Comparison of ENCODE assay signal across 13 mouse cellular contexts in genomic region chr6:135854173-135854591, GRCm38 (mm10).
DNase-seq lines count a peak whose midpoint lies in the region; ATAC-seq lines count a peak whose summit lies in the region.
"Had no signal": no experiment of that assay in that cellular context is flagged by ENCODE, and none has a peak within 500 bp of the region (broad histone marks: within the 10 kb centered on the region; RNA-seq: fewer than 3 reads in every experiment).

No protein-coding gene starts in this region.

- no peak overlapping the region for H3K4me3 ChIP-seq in midbrain, embryonic 13.5 days (replicated peaks)
- H3K4me3 ChIP-seq in midbrain, embryonic 11.5 days (ENCODE audit: low read depth, low read length) = no peak overlapping the region
- no peak overlapping the region for H3K4me3 ChIP-seq in forebrain, embryonic 16.5 days (replicated peaks; ENCODE audit: low read length)
- no peak overlapping the region for H3K4me3 ChIP-seq in kidney, embryonic 16.5 days (ENCODE audit: low read length)
- H3K4me3 ChIP-seq in intestine, embryonic 16.5 days (ENCODE audit: low read length) = no peak overlapping the region
- H3K4me3 ChIP-seq: neural tube, embryonic 12.5 days had no signal

- no peak for DNase-seq in midbrain, embryonic 11.5 days (ENCODE audit: low spot score, missing footprints)
- DNase-seq in telencephalon, adult 2 months (ENCODE audit: low read depth, low spot score) = peak; percentile 83
- no peak for DNase-seq in thymus, postnatal 25 days
- DNase-seq: cerebellum, postnatal 14 days; heart, adult 11 months; right cerebral cortex, postnatal 14 days had no signal

- no peak overlapping the region for H3K27ac ChIP-seq in midbrain, embryonic 13.5 days
- no peak overlapping the region for H3K27ac ChIP-seq in midbrain, embryonic 11.5 days (ENCODE audit: low read depth, low read length)
- peak overlapping the region; percentile 42; the same call in 1 of the 2 replicates for H3K27ac ChIP-seq in forebrain, embryonic 16.5 days (ENCODE audit: low read length)
- peak overlapping the region; percentile 6 for H3K27ac ChIP-seq in kidney, embryonic 16.5 days (ENCODE audit: low read length)
- no peak overlapping the region for H3K27ac ChIP-seq in intestine, embryonic 16.5 days (ENCODE audit: low read length)
- H3K27ac ChIP-seq: liver, embryonic 14.5 days; macrophage; neural tube, embryonic 12.5 days had no signal

- H3K4me2 ChIP-seq in midbrain, embryonic 13.5 days (replicated peaks) = peak overlapping the region; percentile 20; the same call in 1 of the 2 replicates
- H3K4me2 ChIP-seq in midbrain, embryonic 11.5 days = no peak overlapping the region
- H3K4me2 ChIP-seq in forebrain, embryonic 16.5 days (ENCODE audit: low read length) = peak overlapping the region; percentile 14; the same call in 1 of the 2 replicates
- 0 out of 2 replicates have a peak overlapping the region, but pooled peaks have one; percentile 19 for H3K4me2 ChIP-seq in kidney, embryonic 16.5 days (replicated peaks; ENCODE audit: low read depth, low read length)
- no peak overlapping the region for H3K4me2 ChIP-seq in intestine, embryonic 16.5 days (ENCODE audit: low read depth, low read length)
- H3K4me2 ChIP-seq: neural tube, embryonic 12.5 days had no signal

- H3K9me3 ChIP-seq in midbrain, embryonic 13.5 days = no peaks in the 10 kb centered on the region
- H3K9me3 ChIP-seq in midbrain, embryonic 11.5 days (ENCODE audit: control insufficient read depth, low read length) = no peaks in the 10 kb centered on the region
- H3K9me3 ChIP-seq in forebrain, embryonic 16.5 days (ENCODE audit: control insufficient read depth, low read length) = no peaks in the 10 kb centered on the region
- no peaks in the 10 kb centered on the region for H3K9me3 ChIP-seq in kidney, embryonic 16.5 days (ENCODE audit: low read length)
- no peaks in the 10 kb centered on the region for H3K9me3 ChIP-seq in intestine, embryonic 16.5 days (ENCODE audit: control insufficient read depth, low read length)
- H3K9me3 ChIP-seq: neural tube, embryonic 12.5 days had no signal

- H3K36me3 ChIP-seq in midbrain, embryonic 13.5 days = no peaks in the 10 kb centered on the region
- H3K36me3 ChIP-seq in midbrain, embryonic 11.5 days (ENCODE audit: control insufficient read depth, insufficient read depth, low read length) = no peaks in the 10 kb centered on the region
- H3K36me3 ChIP-seq in forebrain, embryonic 16.5 days (ENCODE audit: control insufficient read depth, insufficient read depth) = no peaks in the 10 kb centered on the region
- no peaks in the 10 kb centered on the region for H3K36me3 ChIP-seq in kidney, embryonic 16.5 days (ENCODE audit: insufficient read depth, low read length)
- H3K36me3 ChIP-seq in intestine, embryonic 16.5 days (ENCODE audit: control insufficient read depth, insufficient read depth, low read length) = no peaks in the 10 kb centered on the region
- H3K36me3 ChIP-seq: neural tube, embryonic 12.5 days had no signal

- ATAC-seq in midbrain, embryonic 13.5 days = peak; percentile 89
- no peak for ATAC-seq in midbrain, embryonic 11.5 days (ENCODE audit: low FRiP score)
- peak; percentile 83 for ATAC-seq in forebrain, embryonic 16.5 days
- ATAC-seq in kidney, embryonic 16.5 days (ENCODE audit: low FRiP score, low TSS enrichment) = peak; percentile 94
- ATAC-seq in intestine, embryonic 16.5 days = no peak

- peaks cover 26% of the 10 kb centered on the region for H3K4me1 ChIP-seq in midbrain, embryonic 13.5 days (replicated peaks)
- no peaks in the 10 kb centered on the region for H3K4me1 ChIP-seq in midbrain, embryonic 11.5 days (ENCODE audit: control insufficient read depth, insufficient read depth, low read length)
- H3K4me1 ChIP-seq in forebrain, embryonic 16.5 days (replicated peaks; ENCODE audit: control insufficient read depth, insufficient read depth, low read length) = peaks cover 20% of the 10 kb centered on the region
- H3K4me1 ChIP-seq in kidney, embryonic 16.5 days (ENCODE audit: insufficient read depth, low read length) = peaks cover 9% of the 10 kb centered on the region
- H3K4me1 ChIP-seq in intestine, embryonic 16.5 days (ENCODE audit: control insufficient read depth, insufficient read depth, low read length) = no peaks in the 10 kb centered on the region

- H3K9ac ChIP-seq in midbrain, embryonic 13.5 days (replicated peaks) = no peak overlapping the region
- no peak overlapping the region for H3K9ac ChIP-seq in midbrain, embryonic 11.5 days (ENCODE audit: low read length)
- no peak overlapping the region for H3K9ac ChIP-seq in forebrain, embryonic 16.5 days (replicated peaks; ENCODE audit: low read depth, low read length)
- H3K9ac ChIP-seq in kidney, embryonic 16.5 days (replicated peaks; ENCODE audit: low read length) = no peak overlapping the region
- no peak overlapping the region for H3K9ac ChIP-seq in intestine, embryonic 16.5 days (ENCODE audit: low read depth, low read length)
- H3K9ac ChIP-seq: liver, embryonic 14.5 days; neural tube, embryonic 12.5 days had no signal

- WGBS in midbrain, embryonic 13.5 days = 47% methylated on average over 8 of the region's 8 CpGs
- 52% methylated on average over 8 of the region's 8 CpGs for WGBS in midbrain, embryonic 11.5 days
- 36% methylated on average over 8 of the region's 8 CpGs for WGBS in forebrain, embryonic 16.5 days
- 36% methylated on average over 8 of the region's 8 CpGs for WGBS in kidney, embryonic 16.5 days
- WGBS in intestine, embryonic 16.5 days = 70% methylated on average over 8 of the region's 8 CpGs

- no peaks in the 10 kb centered on the region for H3K27me3 ChIP-seq in midbrain, embryonic 13.5 days
- no peaks in the 10 kb centered on the region for H3K27me3 ChIP-seq in midbrain, embryonic 11.5 days (ENCODE audit: control insufficient read depth, insufficient read depth, low read length)
- H3K27me3 ChIP-seq in forebrain, embryonic 16.5 days (replicated peaks; ENCODE audit: control insufficient read depth, insufficient read depth, low read length) = no peaks in the 10 kb centered on the region
- no peaks in the 10 kb centered on the region for H3K27me3 ChIP-seq in kidney, embryonic 16.5 days (ENCODE audit: insufficient read depth, low read length)
- no peaks in the 10 kb centered on the region for H3K27me3 ChIP-seq in intestine, embryonic 16.5 days (replicated peaks; ENCODE audit: control insufficient read depth, insufficient read depth, low read length)
- H3K27me3 ChIP-seq: neural tube, embryonic 12.5 days had no signal

Comparison
In these comparisons a context has a peak if more than half of its experiments do, and no peak if none do; other contexts are left out.
1. ATAC-seq: peak in midbrain, embryonic 13.5 days (single experiment), forebrain, embryonic 16.5 days (single experiment) and kidney, embryonic 16.5 days (single experiment); none in midbrain, embryonic 11.5 days (single experiment) and intestine, embryonic 16.5 days (single experiment).
2. H3K4me2 ChIP-seq: peak in midbrain, embryonic 13.5 days (single experiment), forebrain, embryonic 16.5 days (single experiment) and kidney, embryonic 16.5 days (single experiment); none in midbrain, embryonic 11.5 days (single experiment) and intestine, embryonic 16.5 days (single experiment).
3. H3K27ac ChIP-seq: peak in forebrain, embryonic 16.5 days (single experiment) and kidney, embryonic 16.5 days (single experiment); none in midbrain, embryonic 13.5 days (single experiment), midbrain, embryonic 11.5 days (single experiment) and intestine, embryonic 16.5 days (single experiment).